ENCODE assay signal across 28 mouse cellular contexts in genomic region chr13:57407666-57408065, GRCm38 (mm10).
"Had no signal": no experiment of that assay in that cellular context is flagged by ENCODE, and none has a peak within 500 bp of the region (broad histone marks: within the 10 kb centered on the region; RNA-seq: fewer than 3 reads in every experiment).

No protein-coding gene starts in this region.

- H3K9me3 ChIP-seq: limb, embryonic 10.5 days; limb, embryonic 12.5 days; limb, embryonic 13.5 days; limb, embryonic 15.5 days; liver, embryonic 12.5 days; liver, embryonic 13.5 days; liver, embryonic 15.5 days; lung, embryonic 15.5 days; midbrain, embryonic 10.5 days; midbrain, embryonic 12.5 days; midbrain, embryonic 13.5 days; midbrain, embryonic 15.5 days; neural tube, embryonic 12.5 days had no signal

- H3K4me3 ChIP-seq: limb, embryonic 10.5 days; limb, embryonic 12.5 days; limb, embryonic 13.5 days; limb, embryonic 15.5 days; liver, embryonic 12.5 days; liver, embryonic 13.5 days; liver, embryonic 15.5 days; lung, embryonic 15.5 days; megakaryocyte, embryonic 14.5 days; midbrain, embryonic 10.5 days; midbrain, embryonic 12.5 days; midbrain, embryonic 13.5 days; midbrain, embryonic 15.5 days; myocyte; neural tube, embryonic 12.5 days had no signal

- H3K27me3 ChIP-seq: limb, embryonic 12.5 days; limb, embryonic 13.5 days; limb, embryonic 15.5 days; liver, embryonic 12.5 days; liver, embryonic 13.5 days; liver, embryonic 15.5 days; lung, embryonic 15.5 days; megakaryocyte, embryonic 14.5 days; midbrain, embryonic 12.5 days; midbrain, embryonic 13.5 days; midbrain, embryonic 15.5 days; neural tube, embryonic 12.5 days had no signal

- H3K4me1 ChIP-seq: limb, embryonic 12.5 days; limb, embryonic 13.5 days; limb, embryonic 15.5 days; liver, embryonic 12.5 days; liver, embryonic 13.5 days; liver, embryonic 15.5 days; lung, embryonic 15.5 days; megakaryocyte, embryonic 14.5 days; midbrain, embryonic 10.5 days; midbrain, embryonic 12.5 days; midbrain, embryonic 15.5 days; neural tube, embryonic 12.5 days had no signal

- H3K27ac ChIP-seq: limb, embryonic 10.5 days; limb, embryonic 12.5 days; limb, embryonic 13.5 days; limb, embryonic 15.5 days; liver, embryonic 12.5 days; liver, embryonic 13.5 days; liver, embryonic 14.5 days; liver, embryonic 15.5 days; lung, embryonic 15.5 days; macrophage; midbrain, embryonic 10.5 days; midbrain, embryonic 12.5 days; midbrain, embryonic 13.5 days; midbrain, embryonic 15.5 days; neural tube, embryonic 12.5 days had no signal

- DNase-seq: left cerebral cortex, postnatal 4 days; liver; liver, embryonic 13.5 days; liver, postnatal 0 days; lung, adult 18-20 months; lung, adult 2 months; lung, embryonic 14.5 days; lung, postnatal 10 days; lung, postnatal 14 days; lung, postnatal 36 days; lung, postnatal 4 days; midbrain, embryonic 14.5 days had no signal

- H3K36me3 ChIP-seq: limb, embryonic 10.5 days; limb, embryonic 12.5 days; limb, embryonic 13.5 days; limb, embryonic 15.5 days; liver, embryonic 12.5 days; liver, embryonic 13.5 days; liver, embryonic 15.5 days; lung, embryonic 15.5 days; midbrain, embryonic 10.5 days; midbrain, embryonic 12.5 days; midbrain, embryonic 13.5 days; midbrain, embryonic 15.5 days; neural tube, embryonic 12.5 days had no signal
